Mouse (Mus musculus) C2C12 (cell line): ENCODE results near the gene BC004004. TPM values are rescaled to one million over a fixed set of nuclear protein-coding genes. Genes with fewer than 3 reads are reported as not detected.

Source experiments
- H3K27me3 ChIP-seq: one replicate; pipeline ENCODE4 v1.6.1; 2011; ENCODE audit not compliant: control insufficient read depth, insufficient read depth, insufficient read length
- H3K36me3 ChIP-seq: one replicate; pipeline ENCODE4 v1.6.1; 2011; ENCODE audit not compliant: control insufficient read depth, insufficient read depth
- H3K4me3 ChIP-seq: one replicate; pipeline ENCODE4 v1.5.1; 2011; ENCODE audit warnings: mild to moderate bottlenecking, control low read depth; ENCODE audit not compliant: poor library complexity, insufficient read depth, severe bottlenecking
- H3K79me2 ChIP-seq: one replicate; pipeline ENCODE4 v1.6.1; 2011; ENCODE audit not compliant: control insufficient read depth, insufficient read depth
- H3K79me3 ChIP-seq: one replicate; pipeline ENCODE4 v1.6.1; 2011; ENCODE audit warnings: low read depth, control low read depth
- H3ac ChIP-seq: one replicate; pipeline ENCODE3; 2011; ENCODE audit warnings: low read depth; ENCODE audit not compliant: control insufficient read depth, insufficient read length
- CEBPB ChIP-seq: IDR thresholded peaks from one replicate; pipeline ENCODE4 v1.6.1; 2011; ENCODE audit warnings: low read depth, mild to moderate bottlenecking, control low read depth, moderate library complexity
- CTCF ChIP-seq: IDR thresholded peaks from one replicate; pipeline ENCODE4 v1.5.1; 2011; ENCODE audit not compliant: control insufficient read depth, insufficient read depth, insufficient read length
- FOSL1 ChIP-seq: IDR thresholded peaks from one replicate; pipeline ENCODE4 v1.8.0; 2011; ENCODE audit warnings: mild to moderate bottlenecking, low read length; ENCODE audit not compliant: poor library complexity, insufficient read depth, severe bottlenecking
- MAX ChIP-seq: IDR thresholded peaks from one replicate; pipeline ENCODE4 v1.6.1; 2011; ENCODE audit warnings: mild to moderate bottlenecking, control low read depth
- MYOD1 ChIP-seq: IDR thresholded peaks from one replicate; pipeline ENCODE4 v1.6.1; 2011; ENCODE audit warnings: low read depth; ENCODE audit not compliant: control insufficient read depth, insufficient read length
- MYOG ChIP-seq: IDR thresholded peaks from one replicate; pipeline ENCODE4 v1.6.1; 2011; ENCODE audit not compliant: control insufficient read depth, insufficient read length; ENCODE audit errors: extremely low read depth
- USF1 ChIP-seq: IDR thresholded peaks from one replicate; pipeline ENCODE4 v1.6.1; 2011; ENCODE audit warnings: low read depth, mild to moderate bottlenecking, control low read depth, moderate library complexity
- polyA plus RNA-seq: library from polyadenylated mRNA; unstranded; fragments of >200 nt; fragmentation: generic; extraction: Trizol; gene quantifications from one replicate; pipeline ENCODE4 v1.2.1, GENCODE M21; 2012; ENCODE audit warnings: missing spikeins

The BC004004 gene
- polyA plus RNA-seq, 1 experiment: 59.4 TPM

GRCm38 (mm10) chr17:29341591-29342003 is 73.0 kb downstream of the BC004004 start:
- H3K27me3 ChIP-seq: no peaks in the 10 kb centered on the region
- peaks cover 55% of the 10 kb centered on the region for H3K36me3 ChIP-seq
- H3K79me3 ChIP-seq: peaks cover 26% of the 10 kb centered on the region
- H3ac ChIP-seq: no peak overlapping the region
- TF ChIP-seq MAX (no peak), MYOD1 (peak; percentile 54), CTCF (no peak), MYOG (no peak), USF1 (no peak), FOSL1 (no peak), CEBPB (no peak)
- H3K79me2 ChIP-seq: peaks cover 43% of the 10 kb centered on the region
- H3K4me3 ChIP-seq: no peak overlapping the region

GRCm38 (mm10) chr17:29342010-29342910 is 73.7 kb downstream of the BC004004 start:
- Histone ChIP-seq H3K4me3 (no peak overlapping the region), H3K27me3 (no peaks in the 10 kb centered on the region), H3K36me3 (peaks cover 48% of the 10 kb centered on the region), H3K79me3 (peaks cover 33% of the 10 kb centered on the region), H3K79me2 (peaks cover 50% of the 10 kb centered on the region), H3ac (peak overlapping the region; percentile 8)
- TF ChIP-seq CEBPB: no peak
- TF ChIP-seq USF1: no peak
- no peak for TF ChIP-seq FOSL1
- no peak for TF ChIP-seq MAX

- peaks cover 41% of the 10 kb centered on the region for H3K36me3 ChIP-seq
- no peak for TF ChIP-seq MYOD1
- TF ChIP-seq USF1: no peak
- TF ChIP-seq CTCF: no peak
- TF ChIP-seq MYOG: no peak
- TF ChIP-seq CEBPB: no peak
- TF ChIP-seq MAX: no peak
- no peak for TF ChIP-seq FOSL1
- no peak overlapping the region for H3ac ChIP-seq
- H3K79me3 ChIP-seq: peaks cover 33% of the 10 kb centered on the region
- no peaks in the 10 kb centered on the region for H3K27me3 ChIP-seq
- H3K79me2 ChIP-seq: peaks cover 53% of the 10 kb centered on the region
- H3K4me3 ChIP-seq: no peak overlapping the region
Measured at GRCm38 (mm10) chr17:29343241-29343640, 74.7 kb downstream of the BC004004 start.

GRCm38 (mm10) chr17:29345272-29345671 is 76.7 kb downstream of the BC004004 start:
- no peak overlapping the region for H3K4me3 ChIP-seq
- H3K36me3 ChIP-seq: peaks cover 31% of the 10 kb centered on the region
- H3K27me3 ChIP-seq: no peaks in the 10 kb centered on the region
- H3K79me2 ChIP-seq: peaks cover 53% of the 10 kb centered on the region
- peaks cover 33% of the 10 kb centered on the region for H3K79me3 ChIP-seq
- H3ac ChIP-seq: no peak overlapping the region
- TF ChIP-seq MYOD1 (no peak), MAX (no peak), USF1 (no peak), MYOG (no peak), FOSL1 (no peak), CEBPB (no peak), CTCF (no peak)

GRCm38 (mm10) chr17:29346496-29347125 is 78.0 kb downstream of the BC004004 start:
- H3K27me3 ChIP-seq: no peaks in the 10 kb centered on the region
- H3K79me2 ChIP-seq: peaks cover 53% of the 10 kb centered on the region
- H3ac ChIP-seq: peak overlapping the region; percentile 75
- peaks cover 33% of the 10 kb centered on the region for H3K79me3 ChIP-seq
- no peak for TF ChIP-seq USF1
- TF ChIP-seq MYOG: no peak
- TF ChIP-seq MYOD1: no peak
- no peak for TF ChIP-seq MAX
- no peak for TF ChIP-seq FOSL1
- TF ChIP-seq CEBPB: no peak
- no peak for TF ChIP-seq CTCF
- peak overlapping the region; percentile 81 for H3K4me3 ChIP-seq
- peaks cover 31% of the 10 kb centered on the region for H3K36me3 ChIP-seq
